Mouse (Mus musculus) WW6 (cell line): ENCODE measurements around the gene Jun.

ENCODE experiments used
- DNase-seq: peaks from one replicate; pipeline ENCODE4 v3.0.0-alpha.2; 2013; ENCODE audit warnings: low read depth, low spot score

Jun gene

GRCm38 (mm10) chr4:95074319-95074718 lies 22.3 kb upstream of the Jun start:
- DNase-seq: no peak

DNA sequence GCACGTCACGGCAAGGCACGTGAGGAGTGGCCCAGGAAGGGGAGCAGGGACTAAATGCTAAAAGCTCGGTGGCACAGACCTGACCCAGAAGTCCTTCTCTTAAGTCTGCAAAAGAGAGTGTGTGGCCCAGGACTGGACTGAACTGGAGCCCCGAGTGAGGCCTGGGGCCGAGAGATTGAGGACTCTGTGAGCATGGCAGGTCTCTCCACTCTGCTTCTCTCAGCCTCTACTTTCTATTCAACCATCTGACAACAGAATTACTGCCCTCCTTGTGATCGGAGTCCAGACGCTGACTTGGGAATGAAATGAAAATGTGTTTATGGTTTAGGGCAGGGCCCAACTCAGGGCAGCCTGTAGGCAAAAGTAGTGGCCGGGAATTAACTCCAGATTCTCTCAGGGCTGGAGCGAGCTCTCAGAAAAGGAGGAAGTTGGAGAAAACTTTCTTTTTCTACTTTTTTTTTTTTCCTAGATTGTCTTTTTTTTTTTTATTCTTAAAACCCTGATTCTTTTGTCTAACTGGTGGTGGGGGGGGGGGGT lies 21.3 kb upstream of the Jun start:
- DNase-seq: no peak

GRCm38 (mm10) chr4:95070407-95070806 lies 18.4 kb upstream of the Jun start:
- DNase-seq: no peak

- no peak for DNase-seq
Observed at GRCm38 (mm10) chr4:95068045-95068948, 16.3 kb upstream of the Jun start.

DNA sequence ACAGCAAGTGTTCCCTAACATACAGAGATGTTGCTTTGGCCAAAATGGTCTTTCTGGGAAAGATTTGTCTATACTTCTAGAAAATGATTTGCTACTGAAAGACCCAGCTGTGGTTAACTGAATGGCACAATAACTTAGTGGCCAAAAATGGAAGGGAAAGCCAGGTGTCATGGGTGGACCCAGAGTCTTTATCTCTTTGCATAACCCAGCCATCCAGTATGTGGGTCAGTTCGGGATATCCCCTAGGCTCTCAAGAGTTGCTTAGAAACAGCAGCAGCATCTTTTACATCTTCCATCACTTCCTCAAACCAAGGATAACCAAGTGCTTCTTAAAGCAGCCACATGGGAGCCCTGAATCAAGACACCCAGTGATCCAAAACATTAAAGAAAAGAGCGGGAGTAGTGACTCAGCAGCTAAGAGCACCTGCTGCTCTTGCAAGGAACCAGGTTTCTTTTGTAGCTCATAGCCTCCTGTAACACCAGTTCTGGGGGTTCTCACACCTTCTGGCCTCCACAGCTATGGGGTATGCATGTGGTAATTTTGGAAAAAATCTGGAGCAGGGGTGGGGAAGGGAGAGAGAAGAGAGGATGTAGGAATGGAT lies 11.7 kb upstream of the Jun start:
- DNase-seq: no peak

- DNase-seq: no peak
Observed at GRCm38 (mm10) chr4:95062873-95063272, 10.9 kb upstream of the Jun start.

GRCm38 (mm10) chr4:95057264-95057663 lies 5.2 kb upstream of the Jun start:
- no peak for DNase-seq

DNA sequence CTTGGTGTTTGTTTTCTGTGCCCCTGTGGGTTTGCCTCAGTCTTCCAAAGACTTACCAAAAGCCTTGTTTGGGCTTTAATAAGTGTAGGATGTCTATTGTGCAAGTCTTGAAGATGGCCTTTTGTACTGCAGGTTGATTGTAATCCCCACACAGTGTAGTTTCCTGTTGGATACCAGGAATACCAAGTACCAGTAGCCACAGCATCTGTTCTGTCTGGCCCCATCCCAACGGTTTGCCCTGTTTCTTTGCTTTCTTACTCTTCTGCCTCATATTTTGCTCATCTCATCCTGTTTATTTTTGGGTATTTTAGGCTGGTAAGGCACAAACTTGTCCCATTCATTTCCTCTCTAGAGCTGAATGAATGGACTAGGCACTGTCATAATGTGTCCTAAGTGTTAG lies 3.3 kb upstream of the Jun start:
- no peak for DNase-seq

DNA sequence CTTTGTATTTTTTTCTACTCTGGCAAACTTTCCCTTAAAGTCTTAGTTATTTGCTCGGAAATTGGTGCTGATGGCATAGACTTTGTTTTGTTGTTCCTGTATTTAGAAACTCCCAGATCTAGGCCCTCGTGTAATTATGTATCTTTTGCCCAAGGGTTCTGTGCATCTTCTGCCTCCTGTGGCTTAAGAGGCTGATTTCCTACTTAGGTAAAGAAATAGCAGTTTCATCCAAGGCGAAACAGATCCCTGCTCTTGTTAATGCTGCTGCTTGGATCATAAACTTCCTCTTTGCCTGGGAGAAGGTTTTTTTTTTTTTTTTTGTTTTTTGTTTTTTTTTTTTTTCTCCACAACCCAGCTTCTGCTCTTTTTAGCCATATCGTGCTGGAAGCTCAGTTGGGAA lies 2.3 kb upstream of the Jun start:
- DNase-seq: no peak

DNA sequence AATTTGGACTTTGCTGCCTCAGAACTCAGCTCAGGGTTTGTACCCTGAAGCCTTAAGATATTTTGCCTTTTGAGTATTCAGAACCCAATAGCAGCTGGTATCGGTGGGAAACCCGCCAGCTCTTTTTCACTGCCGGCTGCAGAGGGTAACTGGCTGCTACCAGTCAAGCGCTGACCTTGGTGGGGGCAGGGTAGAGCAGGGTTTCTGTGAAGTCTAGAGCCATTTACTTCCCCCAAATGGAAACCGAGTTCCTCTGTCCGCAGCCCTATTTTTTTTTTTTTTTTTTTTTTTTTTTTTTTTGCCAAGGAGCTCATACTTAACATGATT lies 1.7 kb upstream of the Jun start:
- DNase-seq: no peak

- peak; percentile 74 for DNase-seq
Observed at GRCm38 (mm10) chr4:95053041-95053790, 1.2 kb upstream of the Jun start.

- DNase-seq: no peak
Observed at GRCm38 (mm10) chr4:95051311-95051871, 631 bp downstream of the Jun start.

DNA sequence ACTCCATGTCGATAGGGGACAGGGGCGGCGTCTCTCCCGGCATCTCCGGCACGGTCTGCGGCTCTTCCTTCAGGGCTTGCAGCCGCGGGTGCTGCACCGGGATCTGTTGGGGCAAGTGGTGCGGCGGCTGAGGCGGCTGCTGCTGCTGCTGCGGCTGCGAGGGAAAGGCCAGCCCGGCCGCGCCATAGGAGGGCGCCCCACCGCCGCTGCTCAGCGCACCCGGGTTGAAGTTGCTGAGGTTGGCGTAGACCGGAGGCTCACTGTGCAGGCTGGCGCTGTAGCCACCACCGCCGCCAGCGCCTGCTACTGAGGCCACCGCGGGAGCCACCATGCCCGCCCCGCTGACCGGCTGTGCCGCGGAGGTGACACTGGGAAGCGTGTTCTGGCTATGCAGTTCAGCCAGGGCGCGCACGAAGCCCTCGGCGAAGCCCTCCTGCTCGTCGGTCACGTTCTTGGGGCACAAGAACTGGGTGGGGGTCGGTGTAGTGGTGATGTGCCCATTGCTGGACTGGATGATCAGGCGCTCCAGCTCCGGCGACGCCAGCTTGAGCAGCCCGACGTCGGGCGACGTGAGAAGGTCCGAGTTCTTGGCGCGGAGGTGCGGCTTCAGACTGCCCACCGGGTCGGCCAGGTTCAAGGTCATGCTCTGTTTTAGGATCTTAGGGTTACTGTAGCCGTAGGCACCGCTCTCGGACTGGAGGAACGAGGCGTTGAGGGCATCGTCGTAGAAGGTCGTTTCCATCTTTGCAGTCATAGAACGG lies 1.3 kb downstream of the Jun start:
- peak; percentile 33 for DNase-seq

GRCm38 (mm10) chr4:95049884-95050517 lies 2.0 kb downstream of the Jun start:
- DNase-seq: peak; percentile 36

DNA sequence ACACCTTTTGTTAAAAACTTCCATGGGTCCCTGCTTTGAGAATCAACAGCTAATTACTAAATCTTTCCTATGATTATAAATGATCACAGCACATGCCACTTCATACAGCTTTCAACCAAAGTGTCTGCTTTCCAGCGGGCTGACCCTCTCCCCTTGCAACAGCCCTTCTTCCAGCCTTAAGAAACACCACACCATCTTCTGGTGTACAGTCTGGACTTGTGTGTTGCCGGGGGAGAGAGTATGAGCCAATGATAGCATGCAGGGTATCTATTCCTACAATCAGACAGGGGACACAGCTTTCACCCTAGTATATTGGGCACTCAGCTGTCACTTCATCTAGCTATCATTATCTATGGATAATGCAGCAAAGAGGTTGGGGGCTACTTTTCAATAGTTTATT lies 2.9 kb downstream of the Jun start:
- DNase-seq: no peak

- no peak for DNase-seq
Observed at GRCm38 (mm10) chr4:95048731-95049100, 3.3 kb downstream of the Jun start.

DNA sequence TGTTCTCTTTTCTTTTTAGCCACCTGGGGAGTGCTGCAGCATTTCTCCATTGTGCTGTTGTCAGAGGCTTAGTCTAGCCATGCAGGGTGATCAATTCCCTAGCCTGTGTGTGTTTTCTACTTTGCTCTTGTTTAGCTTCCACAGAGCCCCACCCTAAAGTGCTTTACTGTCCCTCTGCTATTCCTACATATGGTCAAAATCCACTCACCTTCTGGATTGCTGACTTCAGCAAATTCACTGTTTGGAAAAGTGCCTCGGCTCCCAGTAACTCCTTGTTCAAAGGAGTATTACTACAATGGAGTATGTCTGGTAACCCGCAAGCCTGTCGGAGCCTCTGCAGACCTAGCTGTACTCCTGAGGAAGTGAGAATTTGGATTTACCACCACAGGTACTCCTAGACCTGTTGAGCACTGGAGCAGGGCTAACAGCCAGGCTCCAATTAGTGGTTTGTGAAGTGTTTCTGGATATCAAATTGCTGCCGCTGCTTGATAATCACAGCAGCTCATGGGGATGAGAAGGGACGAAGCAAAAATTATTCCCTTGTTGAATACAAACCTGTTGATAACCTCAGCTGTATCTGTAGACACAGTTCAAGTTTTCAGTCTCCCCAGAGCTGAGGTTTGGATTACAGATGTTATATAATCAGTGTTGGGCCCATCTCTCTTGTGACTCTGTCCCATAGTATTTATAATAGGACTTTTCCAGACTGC lies 3.8 kb downstream of the Jun start:
- no peak for DNase-seq

DNA sequence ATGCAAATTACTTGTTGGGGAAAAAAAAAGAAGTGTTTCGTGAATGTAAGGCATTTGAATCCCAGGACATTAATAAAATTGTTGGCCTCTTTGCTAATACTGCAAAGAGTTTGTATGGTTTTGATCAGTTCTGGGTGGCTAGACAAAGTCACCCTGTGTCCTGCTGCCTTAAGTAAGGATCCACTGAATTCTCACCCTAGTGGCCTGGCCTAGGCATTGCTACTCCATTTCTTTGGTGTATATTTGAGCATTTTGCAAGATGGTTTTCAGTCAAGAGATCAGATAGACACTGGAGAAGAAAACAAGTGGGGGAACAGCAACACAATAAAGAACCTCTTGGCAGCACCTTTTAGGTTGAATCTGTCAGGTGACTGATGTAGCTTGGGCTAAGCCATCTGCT lies 6.9 kb downstream of the Jun start:
- no peak for DNase-seq

DNA sequence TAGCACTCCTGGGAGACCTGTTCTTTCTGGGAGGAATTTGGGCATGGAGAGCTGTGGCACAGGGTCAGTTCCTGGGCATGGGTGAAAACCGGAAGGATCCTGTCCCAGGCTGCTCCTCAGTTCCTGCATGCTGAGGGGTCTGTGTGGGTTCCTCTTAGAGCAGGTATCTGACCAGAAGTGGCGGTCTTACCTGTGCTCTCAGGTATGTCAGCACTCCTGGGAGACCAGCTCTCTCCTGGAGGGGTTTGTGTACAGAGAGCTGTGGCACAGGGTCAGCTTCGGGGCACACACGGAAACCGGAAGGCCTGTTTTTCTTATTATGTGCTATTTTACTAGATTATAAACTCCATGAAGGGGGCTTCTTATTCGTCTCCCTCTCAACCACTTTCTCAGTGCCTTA lies 7.3 kb downstream of the Jun start:
- no peak for DNase-seq

DNA sequence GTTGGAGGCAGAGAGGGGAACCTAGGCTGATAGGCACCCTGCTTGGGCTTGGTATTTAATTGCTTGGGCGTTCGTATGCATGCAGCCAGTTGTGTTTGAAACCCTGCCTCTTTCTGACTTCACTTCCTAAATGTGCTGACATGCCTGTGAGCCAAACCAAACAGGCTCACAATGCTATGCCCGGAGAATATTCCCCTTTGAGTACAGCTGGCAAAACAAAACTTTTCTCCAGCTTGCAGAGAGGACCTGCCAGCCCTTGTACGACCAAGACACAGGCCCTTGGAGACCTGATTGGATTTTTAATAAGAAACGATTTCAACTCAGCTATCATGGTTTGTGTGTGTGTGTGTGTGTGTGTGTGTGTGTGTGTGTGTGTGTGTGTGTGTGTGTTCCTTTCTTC lies 14.0 kb downstream of the Jun start:
- no peak for DNase-seq
